Mouse (Mus musculus): ENCODE measurements around the gene Coa7.

Gene Coa7

GRCm38 (mm10) chr4:108327730-108328484 is at the start of gene Coa7:
Gene Coa7, plus strand, starts transcription at chr4:108328140.
- in situ Hi-C loops (cut with MboI; ENCODE audit: unreplicated experiment in 2 of 2), result loop anchor here (10.0 to 25.0 kb wide), 3 partner anchors 253 to 459 kb away; partner anchors contain the start of gene Zfyve9 (in 1 of the 2)

- in situ Hi-C loops (cut with MboI; ENCODE audit: unreplicated experiment in 2 of 2), result loop anchor here in 1 of 2 experiments (25.0 kb wide), 1 partner anchor 1362 kb away; the partner anchor contains the start of gene Cdkn2c
Measured at GRCm38 (mm10) chr4:108300266-108300665, 27.7 kb upstream of the Coa7 start.

DNA sequence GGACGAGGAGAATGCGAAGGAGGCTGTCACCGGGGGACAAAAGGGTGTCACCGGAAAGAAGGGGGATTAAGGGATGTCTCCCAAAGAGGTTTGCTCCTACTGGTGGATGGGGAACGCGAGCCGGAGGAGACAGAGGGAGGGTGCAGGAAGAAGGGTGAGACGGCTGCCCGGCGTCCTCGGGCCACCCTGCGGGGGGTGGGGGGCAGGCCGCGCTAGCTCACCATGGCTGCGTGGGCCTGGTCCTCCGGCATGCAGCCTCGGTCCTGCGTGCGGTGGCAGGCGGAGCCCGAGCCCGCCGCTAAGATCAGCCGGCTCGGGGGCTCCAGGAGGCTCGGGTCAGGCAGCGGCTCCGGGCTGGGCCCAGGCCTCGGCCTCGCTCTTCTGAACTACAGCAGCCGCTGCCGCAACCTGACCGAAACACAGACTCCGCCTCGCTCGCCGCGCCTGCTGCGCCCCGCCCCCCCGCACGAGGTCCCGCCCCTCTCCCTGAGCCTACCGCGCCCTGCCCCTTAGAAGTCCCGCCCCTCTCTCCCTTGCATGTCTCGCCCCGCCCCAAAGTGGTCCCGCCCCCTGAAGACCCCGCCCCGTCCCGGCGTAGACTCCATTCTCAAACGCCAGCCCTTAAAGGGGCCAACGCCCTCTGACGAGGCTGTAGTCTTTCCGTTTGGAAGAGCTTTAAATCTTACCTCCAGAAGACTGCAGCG is 27.1 kb upstream of the Coa7 start, which contains the start of gene Zyg11b:
Zyg11b (minus strand) TSS at position 427 of the 704 bp plus-strand sequence.
- in situ Hi-C loops (cut with MboI; ENCODE audit: unreplicated experiment in 2 of 2), result loop anchor here in 1 of 2 experiments (25.0 kb wide), 1 partner anchor 1361 kb away; the partner anchor contains the start of gene Cdkn2c

DNA sequence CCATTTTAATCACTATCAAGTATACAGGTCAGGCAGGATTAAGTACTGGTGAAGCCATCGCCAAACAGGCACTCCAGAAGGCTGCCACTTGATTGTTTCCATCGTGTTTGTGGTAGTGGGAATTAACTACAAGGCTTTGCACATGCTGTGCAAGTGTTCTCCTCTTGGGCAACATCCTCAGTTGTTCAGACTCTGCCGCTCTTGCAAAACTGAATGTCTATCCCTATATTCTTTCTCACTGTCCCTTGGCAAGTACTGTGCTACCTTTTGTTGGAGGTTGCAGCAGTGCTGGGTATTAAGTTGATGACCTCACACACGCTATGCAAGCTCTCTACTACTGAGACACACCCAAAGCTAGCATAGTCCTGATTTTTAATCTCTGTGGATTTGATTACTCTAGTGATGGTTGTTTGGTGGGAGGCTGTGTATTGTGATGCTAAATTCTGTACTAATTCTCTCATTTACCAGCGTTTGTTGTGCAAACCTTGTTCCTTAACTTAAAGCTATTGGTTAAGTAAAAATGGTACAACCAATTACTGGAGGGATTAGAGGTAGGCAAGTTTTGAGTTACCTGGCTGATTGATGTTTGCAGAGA is 25.5 kb upstream of the Coa7 start:
- in situ Hi-C loops (cut with MboI; ENCODE audit: unreplicated experiment in 2 of 2), result loop anchor here in 1 of 2 experiments (25.0 kb wide), 1 partner anchor 1360 kb away; the partner anchor contains the start of gene Cdkn2c

GRCm38 (mm10) chr4:108310706-108311105 is 17.2 kb upstream of the Coa7 start:
- in situ Hi-C loops (cut with MboI; ENCODE audit: unreplicated experiment in 2 of 2), result loop anchor here in 1 of 2 experiments (25.0 kb wide), 1 partner anchor 1352 kb away; the partner anchor contains the start of gene Cdkn2c

GRCm38 (mm10) chr4:108314041-108314440 is 13.9 kb upstream of the Coa7 start:
- in situ Hi-C loops (cut with MboI; ENCODE audit: unreplicated experiment in 2 of 2), result loop anchor here in 1 of 2 experiments (25.0 kb wide), 1 partner anchor 1348 kb away; the partner anchor contains the start of gene Cdkn2c

- in situ Hi-C loops (cut with MboI; ENCODE audit: unreplicated experiment in 2 of 2), result loop anchor here in 1 of 2 experiments (25.0 kb wide), 1 partner anchor 1344 kb away; the partner anchor contains the start of gene Cdkn2c
Measured at GRCm38 (mm10) chr4:108317656-108318605, 10.0 kb upstream of the Coa7 start.

GRCm38 (mm10) chr4:108318649-108319615 is 9.0 kb upstream of the Coa7 start:
- in situ Hi-C loops (cut with MboI; ENCODE audit: unreplicated experiment in 2 of 2), result loop anchor here in 1 of 2 experiments (25.0 kb wide), 1 partner anchor 1343 kb away; the partner anchor contains the start of gene Cdkn2c

GRCm38 (mm10) chr4:108319747-108320146 is 8.2 kb upstream of the Coa7 start:
- in situ Hi-C loops (cut with MboI; ENCODE audit: unreplicated experiment in 2 of 2), result loop anchor here (5.0 to 25.0 kb wide), 10 partner anchors 62 to 1343 kb away; partner anchors contain the start of gene Cdkn2c (in 1 of the 2)

GRCm38 (mm10) chr4:108320627-108321380 is 7.1 kb upstream of the Coa7 start:
- in situ Hi-C loops (cut with MboI; ENCODE audit: unreplicated experiment in 2 of 2), result loop anchor here (5.0 to 25.0 kb wide), 10 partner anchors 64 to 1341 kb away; partner anchors contain the start of gene Cdkn2c (in 1 of the 2)

GRCm38 (mm10) chr4:108323588-108323987 is 4.4 kb upstream of the Coa7 start:
- in situ Hi-C loops (cut with MboI; ENCODE audit: unreplicated experiment in 2 of 2), result loop anchor here (5.0 to 25.0 kb wide), 10 partner anchors 66 to 1339 kb away; partner anchors contain the start of gene Cdkn2c (in 1 of the 2)

- in situ Hi-C loops (cut with MboI; ENCODE audit: unreplicated experiment in 2 of 2), result loop anchor here (10.0 to 25.0 kb wide), 3 partner anchors 252 to 460 kb away; partner anchors contain the start of gene Zfyve9 (in 1 of the 2)
Measured at GRCm38 (mm10) chr4:108327071-108327579, 815 bp upstream of the Coa7 start.

- in situ Hi-C loops (cut with MboI; ENCODE audit: unreplicated experiment in 2 of 2), result loop anchor here (10.0 to 25.0 kb wide), 6 partner anchors 165 to 835 kb away; partner anchors contain the start of gene Zfyve9 (in 1 of the 2)
Measured at GRCm38 (mm10) chr4:108329840-108330239, 1.9 kb downstream of the Coa7 start.

GRCm38 (mm10) chr4:108332041-108332440 is 4.1 kb downstream of the Coa7 start:
- in situ Hi-C loops (cut with MboI; ENCODE audit: unreplicated experiment in 2 of 2), result loop anchor here (10.0 to 25.0 kb wide), 4 partner anchors 163 to 833 kb away; partner anchors contain the start of gene Zfyve9 (in 1 of the 2)

DNA sequence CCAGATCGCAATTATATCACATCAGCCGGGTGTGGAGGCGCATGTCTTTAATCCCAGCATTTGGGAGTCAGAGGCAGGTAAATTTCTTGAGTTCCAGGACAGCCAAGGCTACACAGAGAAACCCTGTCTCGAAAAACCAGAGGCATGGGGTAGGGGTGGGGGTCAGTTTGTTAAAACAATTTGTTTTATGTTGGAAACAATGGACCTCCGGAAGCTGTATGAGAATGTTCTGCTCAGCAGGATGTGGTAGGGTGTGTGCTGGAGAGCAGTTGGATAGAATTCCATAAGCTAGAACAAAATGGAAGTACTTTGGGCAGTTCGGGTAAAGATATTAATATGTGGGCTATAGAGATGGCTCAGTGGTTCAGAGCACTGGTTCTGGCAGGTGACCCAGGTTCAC is 7.5 kb downstream of the Coa7 start:
- in situ Hi-C loops (cut with MboI; ENCODE audit: unreplicated experiment in 2 of 2), result loop anchor here (5.0 to 25.0 kb wide), 7 partner anchors 157 to 829 kb away; partner anchors contain the start of gene Zfyve9 (in 1 of the 2)

DNA sequence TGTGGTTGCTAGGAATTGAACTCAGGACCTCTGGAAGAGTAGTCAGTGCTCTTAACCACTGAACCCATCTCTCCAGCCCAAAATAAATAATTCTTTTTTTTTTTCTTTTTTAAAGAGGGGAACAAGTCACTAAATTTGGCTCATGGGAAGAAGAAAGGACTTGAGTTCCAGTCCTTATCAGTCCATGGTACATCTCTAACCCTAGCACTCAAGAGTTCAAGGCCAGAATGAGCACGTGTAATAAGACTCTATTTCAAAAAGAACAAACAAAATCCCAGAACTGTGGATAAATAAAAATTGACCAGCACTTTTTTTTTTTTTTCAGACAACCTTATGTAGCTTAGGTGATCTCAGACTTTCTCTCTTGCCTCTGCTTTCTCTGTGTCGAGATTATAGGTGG is 8.8 kb downstream of the Coa7 start:
- in situ Hi-C loops (cut with MboI; ENCODE audit: unreplicated experiment in 2 of 2), result loop anchor here (5.0 to 25.0 kb wide), 7 partner anchors 156 to 828 kb away; partner anchors contain the start of gene Zfyve9 (in 1 of the 2)

Data from v-Abl transformed pro-B cells (cell line).